Mouse (Mus musculus): ENCODE measurements around the gene Esrrb. TPM values are rescaled to one million over a fixed set of nuclear protein-coding genes. Genes with fewer than 3 reads are reported as not detected.

The Esrrb gene
- polyA plus RNA-seq, 1 experiment, result not detected

DNA sequence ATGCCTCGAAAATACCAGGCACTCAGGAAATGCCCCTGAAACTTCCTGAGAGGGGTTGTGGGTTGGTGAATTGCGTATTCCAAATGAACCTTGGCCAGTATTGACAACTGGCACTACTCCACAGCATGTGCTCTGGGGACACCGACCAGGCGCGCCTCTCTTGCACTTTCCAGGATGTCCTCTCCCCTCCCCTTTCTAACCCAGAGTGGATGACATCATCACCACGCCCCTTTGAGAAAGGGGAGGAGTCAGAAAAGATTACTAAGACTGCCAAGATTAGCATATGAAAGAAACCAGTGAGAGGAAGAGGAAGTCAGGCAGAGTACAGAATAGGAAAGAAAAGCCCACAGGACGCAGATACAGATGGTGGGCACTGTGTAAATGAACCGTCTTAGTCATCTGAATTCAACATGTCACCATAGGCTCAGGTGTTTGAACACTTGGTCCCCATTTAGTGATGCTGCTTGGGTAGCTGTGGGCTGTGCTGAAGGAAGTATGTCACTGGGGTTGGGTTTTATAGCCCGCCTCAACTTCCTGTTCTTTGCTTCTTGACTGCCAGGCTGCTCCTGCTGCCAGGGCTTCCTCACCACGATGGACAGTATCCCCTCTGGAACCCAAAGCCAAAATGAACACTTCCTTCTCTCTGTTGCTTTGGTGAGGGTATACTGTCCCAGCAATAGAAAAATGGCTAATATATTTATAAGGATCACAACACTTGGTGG lies 196.0 kb downstream of the Esrrb start:
- Histone ChIP-seq H3K4me3 (ENCODE audit: insufficient read depth, low read depth, low read length) (no peak overlapping the region), H3K27ac (ENCODE audit: insufficient read depth, low read depth, low read length) (no peak overlapping the region), H3K4me1 (ENCODE audit: control insufficient read depth, insufficient read depth, low read length) (no peaks in the 10 kb centered on the region)
- 54% methylated on average over 10 of the region's 10 CpGs for WGBS
- TF ChIP-seq POLR2A (IDR thresholded peaks at IDR 0.05; ENCODE audit: insufficient read depth, low read depth, low read length) (no peak), CTCF (IDR thresholded peaks at IDR 0.05; ENCODE audit: insufficient read depth, low read depth, low read length) (no peak)

DNA sequence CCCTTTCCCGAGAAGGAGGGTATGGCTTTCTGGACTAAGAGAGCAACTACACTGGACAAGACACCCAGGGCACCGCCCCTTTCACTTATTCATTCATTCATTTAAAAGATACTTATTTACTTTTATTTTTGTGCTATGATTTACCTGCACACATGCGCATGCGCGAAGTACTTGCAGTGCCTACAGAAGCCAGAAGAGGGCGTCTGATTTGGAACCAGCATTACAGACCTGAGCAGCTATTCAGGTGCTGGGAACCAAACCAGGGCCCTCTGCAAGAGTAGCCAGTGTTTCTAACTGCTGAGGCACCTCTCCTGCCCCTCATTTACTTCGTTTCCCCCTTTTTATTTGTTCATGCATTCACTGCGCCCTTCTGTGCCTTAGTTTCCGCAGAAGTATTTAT lies 198.0 kb downstream of the Esrrb start:
- H3K4me1 ChIP-seq (ENCODE audit: control insufficient read depth, insufficient read depth, low read length), result no peaks in the 10 kb centered on the region
- no peak overlapping the region for H3K4me3 ChIP-seq (ENCODE audit: insufficient read depth, low read depth, low read length)
- no peak for TF ChIP-seq POLR2A (IDR thresholded peaks at IDR 0.05; ENCODE audit: insufficient read depth, low read depth, low read length)
- TF ChIP-seq CTCF (IDR thresholded peaks at IDR 0.05; ENCODE audit: insufficient read depth, low read depth, low read length), result no peak
- no peak overlapping the region for H3K27ac ChIP-seq (ENCODE audit: insufficient read depth, low read depth, low read length)
- 93% methylated on average over 9 of the region's 9 CpGs for WGBS

DNA sequence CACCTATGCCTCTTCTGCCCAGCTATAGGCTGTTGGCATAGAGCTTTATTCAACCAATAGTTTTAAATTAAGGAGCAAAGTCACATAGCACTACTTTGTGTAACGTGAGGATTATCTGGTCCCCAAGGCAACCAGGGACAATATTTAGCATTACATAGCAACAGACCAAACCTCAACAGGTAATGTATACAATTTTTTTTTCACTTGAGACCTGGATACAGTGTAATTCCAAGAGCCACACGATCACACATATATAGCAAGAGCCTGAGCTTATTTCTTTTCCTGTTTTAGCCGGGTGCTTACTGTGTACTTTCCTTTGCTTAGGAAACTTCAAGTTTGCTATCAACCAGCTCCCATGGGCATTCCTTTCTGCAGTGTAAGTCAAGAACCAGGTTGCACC lies 201.8 kb downstream of the Esrrb start:
- WGBS, result 73% methylated on average over 3 of the region's 3 CpGs

DNA sequence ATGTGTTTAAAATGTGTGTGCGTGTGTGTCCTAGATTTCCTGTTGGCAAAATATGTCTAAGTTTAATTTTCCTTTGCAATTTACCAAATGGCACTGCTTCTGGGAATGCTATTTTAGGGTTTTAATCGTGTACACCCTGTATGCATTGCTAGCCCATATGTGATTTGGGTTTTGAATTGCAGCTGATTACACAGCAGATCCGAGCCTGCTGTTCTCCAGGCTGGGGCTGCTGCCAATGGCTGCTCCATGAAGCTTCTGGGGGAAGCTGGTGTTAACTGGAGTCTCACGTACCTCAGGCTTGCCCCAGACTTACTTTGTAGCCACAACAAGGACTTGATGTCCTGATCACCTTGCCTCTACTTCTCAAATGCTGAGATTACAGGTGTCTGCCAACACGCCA lies 205.1 kb downstream of the Esrrb start:
- no peaks in the 10 kb centered on the region for H3K4me1 ChIP-seq (ENCODE audit: control insufficient read depth, insufficient read depth, low read length)
- TF ChIP-seq POLR2A (IDR thresholded peaks at IDR 0.05; ENCODE audit: insufficient read depth, low read depth, low read length) (no peak), CTCF (IDR thresholded peaks at IDR 0.05; ENCODE audit: insufficient read depth, low read depth, low read length) (no peak)
- no peak overlapping the region for H3K27ac ChIP-seq (ENCODE audit: insufficient read depth, low read depth, low read length)
- no peak overlapping the region for H3K4me3 ChIP-seq (ENCODE audit: insufficient read depth, low read depth, low read length)
- 60% methylated on average over 5 of the region's 5 CpGs for WGBS

More for the DNA sequence above, 201.8 kb downstream of the Esrrb start:
- Histone ChIP-seq H3K27ac (ENCODE audit: insufficient read depth, low read depth, low read length) (no peak overlapping the region), H3K4me1 (ENCODE audit: control insufficient read depth, insufficient read depth, low read length) (no peaks in the 10 kb centered on the region), H3K4me3 (ENCODE audit: insufficient read depth, low read depth, low read length) (no peak overlapping the region)
- TF ChIP-seq CTCF (IDR thresholded peaks at IDR 0.05; ENCODE audit: insufficient read depth, low read depth, low read length) (no peak), POLR2A (IDR thresholded peaks at IDR 0.05; ENCODE audit: insufficient read depth, low read depth, low read length) (no peak)

Other genes with a start within 250 kb of the Esrrb start
- not detected in 2 replicates for gene Gpatch2l, start 119.3 kb upstream of the Esrrb start, polyA plus RNA-seq (2012; ENCODE audit: insufficient read depth, insufficient read length, low replicate concordance, missing spikeins)